Mouse (Mus musculus) heart, embryonic 10.5 days (tissue): ENCODE data around the gene Acadvl. TPM values are rescaled to one million over a fixed set of nuclear protein-coding genes. Genes with fewer than 3 reads are reported as not detected.

Experiments
- DNase-seq: peaks from one replicate; pipeline ENCODE4 v3.0.0-alpha.2; 2017; ENCODE audit warnings: low spot score
- H3K27ac ChIP-seq: fragments of 300-500 bp; sonication (generic); 2 replicates; pipeline ENCODE4 v1.5.1; 2016; ENCODE audit warnings: mild to moderate bottlenecking
- H3K27me3 ChIP-seq: fragments of 300-500 bp; sonication (generic); 2 replicates; pipeline ENCODE4 v1.6.1; 2016; ENCODE audit warnings: mild to moderate bottlenecking; ENCODE audit not compliant: poor library complexity, insufficient read depth, severe bottlenecking
- H3K36me3 ChIP-seq: fragments of 300-500 bp; sonication (generic); 2 replicates; pipeline ENCODE4 v1.6.1; 2016; ENCODE audit warnings: mild to moderate bottlenecking, moderate library complexity
- H3K4me1 ChIP-seq: fragments of 300-500 bp; sonication (generic); 2 replicates; pipeline ENCODE4 v1.6.1; 2016; ENCODE audit warnings: mild to moderate bottlenecking
- H3K4me3 ChIP-seq: fragments of 300-500 bp; sonication (generic); 2 replicates; pipeline ENCODE4 v1.5.1; 2016; ENCODE audit warnings: mild to moderate bottlenecking, moderate library complexity
- H3K9me3 ChIP-seq: fragments of 300-500 bp; sonication (generic); 2 replicates; pipeline ENCODE4 v1.6.1; 2016; ENCODE audit warnings: mild to moderate bottlenecking, moderate library complexity
- WGBS: fragments of 180-500 bp; shearing (Covaris S2); methylation state at CpG from one replicate; pipeline ENCODE4 v1.1.7; 2016; 5-methylcytosine and 5-hydroxymethylcytosine counted together
- polyA plus RNA-seq: library from polyadenylated mRNA; unstranded; fragments of >200 nt; fragmentation: Nextera tagmentation; extraction: Ambion mirVana; gene quantifications from 2 replicates; pipeline ENCODE4 v1.2.1, GENCODE M21; 2016

The Acadvl gene
- polyA plus RNA-seq, 1 experiment from 2014 or later: 79.1 TPM

DNA sequence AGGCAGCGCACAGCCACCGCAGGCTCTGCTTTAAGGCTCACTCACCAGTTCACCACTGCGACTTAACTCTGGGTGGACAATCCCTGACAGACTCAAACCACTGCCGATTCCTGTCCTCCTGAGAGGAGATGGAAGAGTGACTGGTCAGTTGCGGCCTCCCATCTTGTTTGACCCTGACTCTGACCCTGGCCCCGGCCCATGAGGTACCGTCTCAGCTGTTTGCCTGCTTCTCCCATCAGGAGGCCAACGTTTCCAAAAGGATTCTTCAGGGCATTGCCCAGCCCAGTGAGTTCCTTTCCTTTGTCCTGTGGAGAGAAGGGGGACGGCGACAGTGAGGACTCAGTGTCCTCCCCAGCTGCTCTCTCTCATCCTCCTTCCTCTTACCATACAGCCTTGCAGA, 4.2 kb downstream of the Acadvl start:
- no peaks in the 10 kb centered on the region for H3K9me3 ChIP-seq
- no peak for DNase-seq
- H3K27me3 ChIP-seq: no peaks in the 10 kb centered on the region
- H3K4me1 ChIP-seq: peaks cover 13% of the 10 kb centered on the region
- H3K36me3 ChIP-seq: peaks cover 76% of the 10 kb centered on the region
- no peak overlapping the region for H3K4me3 ChIP-seq
- H3K27ac ChIP-seq: no peak overlapping the region
- 88% methylated on average over 10 of the region's 10 CpGs for WGBS

DNA sequence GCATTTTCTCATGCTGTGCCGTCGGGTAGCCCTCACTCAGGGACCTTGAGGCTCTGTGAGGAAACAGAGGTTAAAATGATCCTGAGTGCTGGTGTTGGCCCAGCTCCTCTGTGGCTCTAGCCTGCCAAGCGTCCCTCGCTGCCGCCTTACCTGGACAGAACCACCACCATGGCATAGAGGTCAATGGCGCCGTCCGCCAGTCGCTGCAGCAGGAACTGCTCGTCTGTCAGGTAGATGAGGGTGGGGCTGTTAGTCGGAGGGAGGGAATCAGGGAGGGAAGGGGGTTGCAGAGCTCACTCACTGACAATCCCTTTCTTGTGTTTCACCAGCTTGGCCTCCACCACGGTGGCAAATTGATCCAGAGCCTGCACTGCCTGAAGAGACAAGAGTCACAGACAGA, 4.7 kb downstream of the Acadvl start:
- DNase-seq: no peak
- Histone ChIP-seq H3K27ac (no peak overlapping the region), H3K4me1 (peaks cover 13% of the 10 kb centered on the region), H3K36me3 (peaks cover 80% of the 10 kb centered on the region), H3K9me3 (no peaks in the 10 kb centered on the region), H3K27me3 (no peaks in the 10 kb centered on the region), H3K4me3 (no peak overlapping the region)
- whole genome bisulfite sequencing: 86% methylated on average over 12 of the region's 12 CpGs

DNA sequence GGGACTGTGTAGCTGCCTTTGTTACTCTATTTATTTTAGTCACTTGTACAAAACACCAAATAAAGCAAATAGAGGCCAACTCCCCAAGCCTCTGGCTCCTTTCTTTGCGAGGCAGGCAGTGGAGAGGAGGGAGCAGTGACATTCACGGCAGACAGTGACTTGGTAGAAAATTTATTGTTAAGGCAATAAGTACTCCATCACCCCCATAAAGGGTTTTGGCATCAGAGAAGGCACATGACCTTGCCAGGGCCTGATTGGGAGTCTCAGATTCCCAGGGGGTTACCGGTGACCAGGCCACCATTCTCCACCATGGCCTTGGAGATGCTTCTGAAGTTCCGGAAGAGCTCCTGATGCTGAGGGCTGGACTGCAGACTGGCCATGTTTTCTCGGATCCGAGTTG, 5.2 kb downstream of the Acadvl start:
- Histone ChIP-seq H3K27ac (no peak overlapping the region), H3K9me3 (no peaks in the 10 kb centered on the region), H3K4me1 (peaks cover 13% of the 10 kb centered on the region), H3K27me3 (no peaks in the 10 kb centered on the region), H3K36me3 (peaks cover 85% of the 10 kb centered on the region), H3K4me3 (no peak overlapping the region)
- WGBS: 94% methylated on average over 6 of the region's 6 CpGs
- DNase-seq: no peak

GRCm38 (mm10) chr11:70005521-70005920, 9.7 kb downstream of the Acadvl start:
- no peak overlapping the region for H3K4me3 ChIP-seq
- no peak overlapping the region for H3K27ac ChIP-seq
- H3K4me1 ChIP-seq: peaks cover 26% of the 10 kb centered on the region
- 55% methylated on average over 5 of the region's 5 CpGs for WGBS
- no peak for DNase-seq
- peaks cover 69% of the 10 kb centered on the region for H3K36me3 ChIP-seq
- no peaks in the 10 kb centered on the region for H3K27me3 ChIP-seq
- H3K9me3 ChIP-seq: no peaks in the 10 kb centered on the region

GRCm38 (mm10) chr11:70002471-70002870, 12.7 kb downstream of the Acadvl start:
- H3K4me1 ChIP-seq: peaks cover 43% of the 10 kb centered on the region
- 92% methylated on average over 2 of the region's 2 CpGs for WGBS
- H3K27me3 ChIP-seq: no peaks in the 10 kb centered on the region
- H3K27ac ChIP-seq: no peak overlapping the region
- peaks cover 65% of the 10 kb centered on the region for H3K36me3 ChIP-seq
- DNase-seq: no peak
- no peaks in the 10 kb centered on the region for H3K9me3 ChIP-seq
- peak overlapping the region; percentile 80 for H3K4me3 ChIP-seq

DNA sequence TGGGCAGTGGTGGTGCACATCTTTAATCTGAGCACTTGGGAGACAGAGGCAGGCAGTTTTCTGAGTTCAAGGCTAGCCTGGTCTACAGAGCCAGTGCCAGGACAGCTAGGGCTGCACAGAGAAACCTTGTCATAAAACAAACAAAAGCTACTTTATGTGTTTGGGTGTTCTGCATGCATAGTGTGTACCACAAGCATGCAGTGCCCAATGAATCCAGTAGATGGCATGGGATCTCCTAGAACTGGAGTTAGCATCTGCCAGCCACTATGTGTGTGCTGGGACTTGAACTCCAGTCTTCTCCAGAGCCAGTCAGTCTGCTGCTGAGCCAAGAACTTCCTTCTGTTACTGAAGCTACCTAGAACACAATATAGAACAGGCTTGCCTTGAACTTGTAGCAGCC, 13.3 kb downstream of the Acadvl start:
- Histone ChIP-seq H3K27ac (no peak overlapping the region), H3K36me3 (peaks cover 59% of the 10 kb centered on the region), H3K4me3 (peak overlapping the region; percentile 80), H3K27me3 (no peaks in the 10 kb centered on the region), H3K4me1 (peaks cover 49% of the 10 kb centered on the region), H3K9me3 (no peaks in the 10 kb centered on the region)
- no peak for DNase-seq

DNA sequence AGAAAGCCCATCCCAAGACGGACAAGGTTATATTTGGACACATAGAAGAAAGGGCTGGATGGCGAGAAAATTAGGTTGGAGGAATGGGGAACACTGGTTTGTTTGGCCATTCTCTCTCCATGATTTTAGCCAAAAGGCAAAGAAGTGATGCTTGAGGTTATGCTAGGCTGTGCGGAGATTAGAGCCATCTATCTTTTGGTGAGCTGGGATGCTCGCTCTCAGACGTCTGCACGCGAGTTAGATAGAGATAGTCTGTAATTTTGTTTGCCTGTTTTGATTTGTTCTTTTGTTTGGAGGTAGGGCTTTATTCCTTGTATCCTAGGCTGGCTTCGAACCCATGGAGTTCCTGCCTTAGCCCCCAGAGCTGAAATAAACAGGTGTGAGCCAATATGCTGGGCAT, 14.1 kb downstream of the Acadvl start:
- Histone ChIP-seq H3K27me3 (no peaks in the 10 kb centered on the region), H3K4me1 (peaks cover 49% of the 10 kb centered on the region), H3K9me3 (no peaks in the 10 kb centered on the region), H3K36me3 (peaks cover 52% of the 10 kb centered on the region), H3K27ac (peak overlapping the region; percentile 96), H3K4me3 (peak overlapping the region; percentile 80)
- 10% methylated on average over 8 of the region's 8 CpGs for WGBS
- no peak for DNase-seq

DNA sequence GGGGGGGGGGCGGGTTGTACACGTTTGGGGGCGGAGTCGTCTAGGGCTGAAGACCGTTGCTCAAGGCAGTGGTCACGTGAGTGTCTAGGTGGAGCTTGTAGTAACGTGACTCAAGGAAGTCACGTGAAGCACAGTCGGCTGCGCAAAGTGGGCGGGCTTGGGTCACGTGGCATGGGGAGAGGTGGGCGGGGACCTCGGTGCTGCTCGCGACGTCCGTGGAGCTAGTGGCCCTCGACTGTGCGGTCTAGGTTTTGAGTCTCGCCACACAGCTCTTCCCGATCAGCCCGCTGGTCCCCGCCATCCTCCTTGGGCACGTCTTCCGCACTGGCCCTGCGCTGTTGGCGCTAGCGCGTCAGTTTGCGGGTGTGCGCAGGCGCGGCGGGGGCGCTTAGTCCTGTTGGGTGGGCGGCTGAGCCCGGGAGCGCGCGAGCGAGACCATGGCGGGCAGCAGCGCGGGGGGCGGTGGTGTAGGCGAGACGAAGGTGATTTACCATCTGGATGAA, 14.8 kb downstream of the Acadvl start, which contains the start of gene Dvl2:
Gene Dvl2, plus strand, starts transcription at position 200 of the 503 bp plus-strand sequence.
- peak within 1 kb of the TSS; percentile 96 for H3K27ac ChIP-seq
- peaks cover 45% of the 10 kb centered on the region for H3K36me3 ChIP-seq
- WGBS: under 1% methylated on average over 46 of the region's 48 CpGs
- no peaks in the 10 kb centered on the region for H3K27me3 ChIP-seq
- peaks cover 49% of the 10 kb centered on the region for H3K4me1 ChIP-seq
- peak; percentile 99 for DNase-seq
- no peaks in the 10 kb centered on the region for H3K9me3 ChIP-seq
- H3K4me3 ChIP-seq: peak within 1 kb of the TSS; percentile 80

- Histone ChIP-seq H3K4me3 (peak overlapping the region; percentile 80), H3K27ac (0 out of 2 replicates have a peak overlapping the region, but pooled peaks have one; percentile 96), H3K4me1 (peaks cover 52% of the 10 kb centered on the region), H3K36me3 (peaks cover 40% of the 10 kb centered on the region), H3K9me3 (no peaks in the 10 kb centered on the region), H3K27me3 (no peaks in the 10 kb centered on the region)
- no peak for DNase-seq
- WGBS: 82% methylated on average over 8 of the region's 8 CpGs
Measured at GRCm38 (mm10) chr11:69999666-70000065, 15.5 kb downstream of the Acadvl start.

GRCm38 (mm10) chr11:69998567-69999491, 16.4 kb downstream of the Acadvl start:
- 91% methylated on average over 27 of the region's 27 CpGs for WGBS
- peaks cover 49% of the 10 kb centered on the region for H3K4me1 ChIP-seq

GRCm38 (mm10) chr11:69997070-69997509, 18.1 kb downstream of the Acadvl start:
- Histone ChIP-seq H3K27me3 (no peaks in the 10 kb centered on the region), H3K4me3 (peak overlapping the region; percentile 99), H3K9me3 (no peaks in the 10 kb centered on the region), H3K36me3 (peaks cover 49% of the 10 kb centered on the region), H3K4me1 (peaks cover 45% of the 10 kb centered on the region), H3K27ac (peak overlapping the region; percentile 97)
- DNase-seq: peak; percentile 96
- WGBS: under 1% methylated on average over 40 of the region's 44 CpGs

More at GRCm38 (mm10) chr11:69998567-69999491, 16.4 kb downstream of the Acadvl start:
- H3K27me3 ChIP-seq: no peaks in the 10 kb centered on the region
- no peak overlapping the region for H3K27ac ChIP-seq
- peaks cover 42% of the 10 kb centered on the region for H3K36me3 ChIP-seq
- H3K9me3 ChIP-seq: no peaks in the 10 kb centered on the region
- no peak for DNase-seq
- H3K4me3 ChIP-seq: 0 out of 2 replicates have a peak overlapping the region, but pooled peaks have one; percentile 19

- Histone ChIP-seq H3K4me3 (peak overlapping the region; percentile 99), H3K9me3 (no peaks in the 10 kb centered on the region), H3K27ac (peak overlapping the region; percentile 97), H3K27me3 (no peaks in the 10 kb centered on the region), H3K4me1 (peaks cover 38% of the 10 kb centered on the region), H3K36me3 (peaks cover 46% of the 10 kb centered on the region)
- 2% methylated on average over 64 of the region's 66 CpGs for WGBS
- DNase-seq: peak; percentile 84
Measured at GRCm38 (mm10) chr11:69996161-69997061, 18.8 kb downstream of the Acadvl start.
